ENCODE assay signal across 10 mouse cellular contexts in genomic region chr6:83728488-83728887, GRCm38 (mm10). TPM values are rescaled to one million over a fixed set of nuclear protein-coding genes. Genes with fewer than 3 reads are reported as not detected.
DNase-seq lines count a peak whose midpoint lies in the region; ATAC-seq and TF ChIP-seq lines count a peak whose summit lies in the region.
"Had no signal": no experiment of that assay in that cellular context is flagged by ENCODE, and none has a peak within 500 bp of the region (broad histone marks: within the 10 kb centered on the region; RNA-seq: fewer than 3 reads in every experiment).

No protein-coding gene starts in this region.

- H3K4me1 ChIP-seq in embryonic facial prominence, embryonic 11.5 days (ENCODE audit: control insufficient read depth, insufficient read depth, low read length): no peaks in the 10 kb centered on the region
- H3K4me1 ChIP-seq in embryonic facial prominence, embryonic 10.5 days: no peaks in the 10 kb centered on the region
- no peaks in the 10 kb centered on the region for H3K4me1 ChIP-seq in midbrain, embryonic 10.5 days
- H3K4me1 ChIP-seq in midbrain, embryonic 15.5 days: no peaks in the 10 kb centered on the region
- no peaks in the 10 kb centered on the region for H3K4me1 ChIP-seq in small intestine, adult 2 months (ENCODE audit: control insufficient read depth, insufficient read depth, insufficient read length, low read length)
- no peaks in the 10 kb centered on the region for H3K4me1 ChIP-seq in heart, embryonic 10.5 days

- H3K4me2 ChIP-seq in embryonic facial prominence, embryonic 11.5 days (ENCODE audit: low read depth, low read length): no peak overlapping the region
- no peak overlapping the region for H3K4me2 ChIP-seq in midbrain, embryonic 15.5 days

- H3K4me3 ChIP-seq in embryonic facial prominence, embryonic 11.5 days (ENCODE audit: low read depth, low read length): no peak overlapping the region
- no peak overlapping the region for H3K4me3 ChIP-seq in embryonic facial prominence, embryonic 10.5 days
- no peak overlapping the region for H3K4me3 ChIP-seq in midbrain, embryonic 10.5 days
- H3K4me3 ChIP-seq in midbrain, embryonic 15.5 days: no peak overlapping the region
- no peak overlapping the region for H3K4me3 ChIP-seq in small intestine, adult 2 months (ENCODE audit: low read depth, low read length)
- H3K4me3 ChIP-seq in heart, embryonic 10.5 days: no peak overlapping the region

- H3K9ac ChIP-seq in embryonic facial prominence, embryonic 11.5 days (replicated peaks; ENCODE audit: low read length): no peak overlapping the region
- no peak overlapping the region for H3K9ac ChIP-seq in midbrain, embryonic 15.5 days

- H3K27ac ChIP-seq in embryonic facial prominence, embryonic 11.5 days (replicated peaks; ENCODE audit: low read depth, low read length): no peak overlapping the region
- H3K27ac ChIP-seq in embryonic facial prominence, embryonic 10.5 days (replicated peaks): no peak overlapping the region
- no peak overlapping the region for H3K27ac ChIP-seq in midbrain, embryonic 10.5 days (replicated peaks)
- no peak overlapping the region for H3K27ac ChIP-seq in midbrain, embryonic 15.5 days
- H3K27ac ChIP-seq in small intestine, adult 2 months (ENCODE audit: insufficient read depth, low read depth, low read length): no peak overlapping the region
- H3K27ac ChIP-seq in heart, embryonic 10.5 days: no peak overlapping the region

- WGBS in embryonic facial prominence, embryonic 11.5 days: 89% methylated on average over 3 of the region's 3 CpGs
- WGBS in embryonic facial prominence, embryonic 10.5 days: 91% methylated on average over 3 of the region's 3 CpGs
- 91% methylated on average over 3 of the region's 3 CpGs for WGBS in midbrain, embryonic 10.5 days
- 92% methylated on average over 3 of the region's 3 CpGs for WGBS in midbrain, embryonic 15.5 days
- 77% methylated on average over 3 of the region's 3 CpGs for WGBS in small intestine, adult 2 months
- WGBS in heart, embryonic 10.5 days: 83% methylated on average over 3 of the region's 3 CpGs

- DNase-seq in embryonic facial prominence, embryonic 11.5 days (ENCODE audit: low spot score): peak; percentile 25
- no peak for DNase-seq in embryonic facial prominence, embryonic 10.5 days (ENCODE audit: low spot score)
- peak; percentile 18 for DNase-seq in midbrain, embryonic 10.5 days (ENCODE audit: low spot score)
- DNase-seq in brain, adult 2 months (ENCODE audit: low read depth, low spot score): peak; percentile 11
- DNase-seq in left cerebral cortex, adult 9 months (ENCODE audit: low spot score in 2 of 2): no peak
- no peak for DNase-seq in heart, embryonic 10.5 days (ENCODE audit: low spot score)

- TF ChIP-seq POLR2A in small intestine, adult 2 months (IDR thresholded peaks at IDR 0.05; ENCODE audit: low read depth, low read length): no peak

- H3K27me3 ChIP-seq in embryonic facial prominence, embryonic 11.5 days (ENCODE audit: control insufficient read depth, insufficient read depth, low read length): no peaks in the 10 kb centered on the region
- peaks cover 48% of the 10 kb centered on the region for H3K27me3 ChIP-seq in embryonic facial prominence, embryonic 10.5 days (replicated peaks; ENCODE audit: low read depth, poor library complexity, severe bottlenecking)
- peaks cover 34% of the 10 kb centered on the region for H3K27me3 ChIP-seq in midbrain, embryonic 10.5 days (ENCODE audit: low read depth, poor library complexity, severe bottlenecking)
- H3K27me3 ChIP-seq in midbrain, embryonic 15.5 days (replicated peaks): peaks cover 20% of the 10 kb centered on the region
- peaks cover 5% of the 10 kb centered on the region; the same call in 1 of the 2 replicates for H3K27me3 ChIP-seq in small intestine, adult 2 months (ENCODE audit: control insufficient read depth, insufficient read depth, low read length)
- peaks cover 58% of the 10 kb centered on the region for H3K27me3 ChIP-seq in heart, embryonic 10.5 days (ENCODE audit: insufficient read depth, poor library complexity, severe bottlenecking)

- no peaks in the 10 kb centered on the region for H3K36me3 ChIP-seq in embryonic facial prominence, embryonic 11.5 days (replicated peaks; ENCODE audit: control insufficient read depth, insufficient read depth, low read depth, low read length)
- H3K36me3 ChIP-seq in embryonic facial prominence, embryonic 10.5 days (replicated peaks): no peaks in the 10 kb centered on the region
- H3K36me3 ChIP-seq in midbrain, embryonic 10.5 days: no peaks in the 10 kb centered on the region
- H3K36me3 ChIP-seq in midbrain, embryonic 15.5 days (replicated peaks): no peaks in the 10 kb centered on the region
- H3K36me3 ChIP-seq in small intestine, adult 2 months (ENCODE audit: control insufficient read depth, insufficient read depth, low read length): no peaks in the 10 kb centered on the region
- H3K36me3 ChIP-seq in heart, embryonic 10.5 days: no peaks in the 10 kb centered on the region

- ATAC-seq in embryonic facial prominence, embryonic 11.5 days (replicated peaks; ENCODE audit: insufficient number of reproducible peaks, low FRiP score, low TSS enrichment, low read depth): no peak
- no peak for ATAC-seq in midbrain, embryonic 15.5 days (replicated peaks)
- ATAC-seq: forebrain, embryonic 16.5 days had no signal

- TF ChIP-seq CTCF in small intestine, adult 2 months (IDR thresholded peaks at IDR 0.05; ENCODE audit: extremely low read depth, insufficient read length, insufficient replicate concordance, low read depth, low read length): peak; percentile 58; the same call in 1 of the 2 replicates

- H3K9me3 ChIP-seq in embryonic facial prominence, embryonic 11.5 days (replicated peaks; ENCODE audit: control insufficient read depth, low read length): no peaks in the 10 kb centered on the region
- H3K9me3 ChIP-seq in embryonic facial prominence, embryonic 10.5 days: no peaks in the 10 kb centered on the region
- no peaks in the 10 kb centered on the region for H3K9me3 ChIP-seq in midbrain, embryonic 10.5 days (replicated peaks)
- no peaks in the 10 kb centered on the region for H3K9me3 ChIP-seq in midbrain, embryonic 15.5 days
- no peaks in the 10 kb centered on the region for H3K9me3 ChIP-seq in heart, embryonic 10.5 days

RNA-seq across cellular contexts. Expression of gene Atp6v1b1, which starts 14.3 kb away (rescaled TPM):
- polyA plus RNA-seq in embryonic facial prominence, embryonic 11.5 days (2014; fragmentation: Nextera tagmentation; extraction: Ambion mirVana): 0.22 TPM in 1 of 2 replicates, not detected in the other
- polyA plus RNA-seq in embryonic facial prominence, embryonic 10.5 days (2016; fragmentation: Nextera tagmentation; extraction: Ambion mirVana): not detected in 2 replicates
- polyA plus RNA-seq in midbrain, embryonic 10.5 days (2016; fragmentation: Nextera tagmentation; extraction: Ambion mirVana): not detected in 2 replicates
- polyA plus RNA-seq in midbrain, embryonic 15.5 days (2015; fragmentation: Nextera tagmentation; extraction: Ambion mirVana): not detected in 2 replicates
- polyA plus RNA-seq in small intestine, adult 2 months (2012; rRNA removed): not detected in 2 replicates
- not detected in 2 replicates for polyA plus RNA-seq in heart, embryonic 10.5 days (2016; fragmentation: Nextera tagmentation; extraction: Ambion mirVana)
- polyA plus RNA-seq: stomach, embryonic 16.5 days had no signal

RNA-seq across cellular contexts. Expression of gene Vax2, which starts 17.4 kb away (rescaled TPM):
- polyA plus RNA-seq in embryonic facial prominence, embryonic 11.5 days (2014; fragmentation: Nextera tagmentation; extraction: Ambion mirVana): 2.0 and 8.4 TPM in 2 replicates
- polyA plus RNA-seq in embryonic facial prominence, embryonic 10.5 days (2016; fragmentation: Nextera tagmentation; extraction: Ambion mirVana): 3.7 and 4.8 TPM in 2 replicates
- polyA plus RNA-seq in midbrain, embryonic 10.5 days (2016; fragmentation: Nextera tagmentation; extraction: Ambion mirVana): 0.60 and 1.9 TPM in 2 replicates
- polyA plus RNA-seq in midbrain, embryonic 15.5 days (2015; fragmentation: Nextera tagmentation; extraction: Ambion mirVana): 0.18 and 0.23 TPM in 2 replicates
- 0.15 TPM in 1 of 2 replicates, not detected in the other for polyA plus RNA-seq in small intestine, adult 2 months (2012; rRNA removed)
- polyA plus RNA-seq in heart, embryonic 10.5 days (2016; fragmentation: Nextera tagmentation; extraction: Ambion mirVana): not detected in 2 replicates
- polyA plus RNA-seq: forebrain, embryonic 16.5 days; stomach, embryonic 16.5 days had no signal

RNA-seq across cellular contexts. Expression of gene Ankrd53, which starts 34.0 kb away (rescaled TPM):
- not detected in 2 replicates for polyA plus RNA-seq in embryonic facial prominence, embryonic 11.5 days (2014; fragmentation: Nextera tagmentation; extraction: Ambion mirVana)
- polyA plus RNA-seq in embryonic facial prominence, embryonic 10.5 days (2016; fragmentation: Nextera tagmentation; extraction: Ambion mirVana): 0.11 and 0.15 TPM in 2 replicates
- polyA plus RNA-seq in midbrain, embryonic 10.5 days (2016; fragmentation: Nextera tagmentation; extraction: Ambion mirVana): 0.24 TPM in 1 of 2 replicates, not detected in the other
- 0.22 and 0.36 TPM in 2 replicates for polyA plus RNA-seq in midbrain, embryonic 15.5 days (2015; fragmentation: Nextera tagmentation; extraction: Ambion mirVana)
- not detected in 2 replicates for polyA plus RNA-seq in small intestine, adult 2 months (2012; rRNA removed)
- polyA plus RNA-seq in heart, embryonic 10.5 days (2016; fragmentation: Nextera tagmentation; extraction: Ambion mirVana): 0.09 and 0.10 TPM in 2 replicates
- polyA plus RNA-seq: stomach, embryonic 16.5 days had no signal

RNA-seq across cellular contexts. Expression of gene Tex261, which starts 47.1 kb away (rescaled TPM):
- polyA plus RNA-seq in embryonic facial prominence, embryonic 11.5 days (2014; fragmentation: Nextera tagmentation; extraction: Ambion mirVana): 53.5 and 56.8 TPM in 2 replicates
- polyA plus RNA-seq in embryonic facial prominence, embryonic 10.5 days (2016; fragmentation: Nextera tagmentation; extraction: Ambion mirVana): 76.0 and 79.7 TPM in 2 replicates
- 81.6 and 81.7 TPM in 2 replicates for polyA plus RNA-seq in midbrain, embryonic 10.5 days (2016; fragmentation: Nextera tagmentation; extraction: Ambion mirVana)
- polyA plus RNA-seq in midbrain, embryonic 15.5 days (2015; fragmentation: Nextera tagmentation; extraction: Ambion mirVana): 66.7 and 71.0 TPM in 2 replicates
- polyA plus RNA-seq in small intestine, adult 2 months (2012; rRNA removed): 53.8 and 90.5 TPM in 2 replicates
- polyA plus RNA-seq in heart, embryonic 10.5 days (2016; fragmentation: Nextera tagmentation; extraction: Ambion mirVana): 82.4 and 88.7 TPM in 2 replicates

RNA-seq across cellular contexts. Expression of gene Cd207, which starts 50.8 kb away (rescaled TPM):
- polyA plus RNA-seq in embryonic facial prominence, embryonic 11.5 days (2014; fragmentation: Nextera tagmentation; extraction: Ambion mirVana): not detected in 2 replicates
- not detected in 2 replicates for polyA plus RNA-seq in embryonic facial prominence, embryonic 10.5 days (2016; fragmentation: Nextera tagmentation; extraction: Ambion mirVana)
- not detected in 2 replicates for polyA plus RNA-seq in midbrain, embryonic 10.5 days (2016; fragmentation: Nextera tagmentation; extraction: Ambion mirVana)
- polyA plus RNA-seq in midbrain, embryonic 15.5 days (2015; fragmentation: Nextera tagmentation; extraction: Ambion mirVana): not detected in 2 replicates
- polyA plus RNA-seq in small intestine, adult 2 months (2012; rRNA removed): not detected in 2 replicates
- polyA plus RNA-seq in heart, embryonic 10.5 days (2016; fragmentation: Nextera tagmentation; extraction: Ambion mirVana): not detected in 2 replicates
- polyA plus RNA-seq: forebrain, embryonic 16.5 days had no signal

Comparison
In these comparisons a context has a peak if more than half of its experiments do, and no peak if none do; other contexts are left out.
1. DNase-seq: peak in embryonic facial prominence, embryonic 11.5 days (single experiment), midbrain, embryonic 10.5 days (single experiment) and brain, adult 2 months (single experiment); none in embryonic facial prominence, embryonic 10.5 days (single experiment), left cerebral cortex, adult 9 months (0 of 2) and heart, embryonic 10.5 days (single experiment).